Mouse (Mus musculus): ENCODE results near the gene Zfp64. TPM values are rescaled to one million over a fixed set of nuclear protein-coding genes. Genes with fewer than 3 reads are reported as not detected.
"Not testable (repeated sequence)": the region's sequence is repeated elsewhere in the genome, so short reads cannot be mapped to it uniquely, and the experiment has no call there.

The Zfp64 gene
- total RNA-seq, 2 experiments from 2014 or later, result 12.2 to 13.3 TPM

- DNase-seq, result no peak
These were observed 63.3 kb downstream of the Zfp64 start for GRCm38 (mm10) chr2:168892057-168892456.

GRCm38 (mm10) chr2:168884641-168885040 is 70.7 kb downstream of the Zfp64 start:
- no peak for DNase-seq

- DNase-seq, result no peak
These were observed 72.4 kb downstream of the Zfp64 start for GRCm38 (mm10) chr2:168882997-168883396.

- no peak for DNase-seq
These were observed 73.5 kb downstream of the Zfp64 start for GRCm38 (mm10) chr2:168881927-168882326.

GRCm38 (mm10) chr2:168879573-168879972 is 75.8 kb downstream of the Zfp64 start:
- DNase-seq, result no peak

- no peak for DNase-seq
These were observed 76.7 kb downstream of the Zfp64 start for GRCm38 (mm10) chr2:168878708-168879107.

GRCm38 (mm10) chr2:168878158-168878557 is 77.2 kb downstream of the Zfp64 start:
- no peak for DNase-seq

GRCm38 (mm10) chr2:168876631-168877030 is 78.8 kb downstream of the Zfp64 start:
- no peak for DNase-seq

- no peak for DNase-seq
These were observed 80.9 kb downstream of the Zfp64 start for GRCm38 (mm10) chr2:168874498-168874897.

GRCm38 (mm10) chr2:168871767-168872511 is 83.4 kb downstream of the Zfp64 start:
- DNase-seq, result no peak

GRCm38 (mm10) chr2:168870480-168870879 is 84.9 kb downstream of the Zfp64 start:
- DNase-seq, result peak; percentile 30

- DNase-seq, result no peak
These were observed 88.4 kb downstream of the Zfp64 start for GRCm38 (mm10) chr2:168866942-168867341.

GRCm38 (mm10) chr2:168866436-168866835 is 89.0 kb downstream of the Zfp64 start:
- no peak for DNase-seq

- DNase-seq, result no peak
These were observed 90.5 kb downstream of the Zfp64 start for GRCm38 (mm10) chr2:168864905-168865304.

- DNase-seq, result no peak
These were observed 92.7 kb downstream of the Zfp64 start for GRCm38 (mm10) chr2:168862694-168863093.

- no peak for DNase-seq
These were observed 94.3 kb downstream of the Zfp64 start for GRCm38 (mm10) chr2:168860922-168861740.

- no peak for DNase-seq
These were observed 95.2 kb downstream of the Zfp64 start for GRCm38 (mm10) chr2:168860032-168860691.

- no peak for DNase-seq
These were observed 98.7 kb downstream of the Zfp64 start for GRCm38 (mm10) chr2:168856638-168857037.

- DNase-seq, result no peak
These were observed 100.6 kb downstream of the Zfp64 start for GRCm38 (mm10) chr2:168854777-168855176.

GRCm38 (mm10) chr2:168853869-168854268 is 101.5 kb downstream of the Zfp64 start:
- DNase-seq, result not testable (repeated sequence)

GRCm38 (mm10) chr2:168851545-168851944 is 103.8 kb downstream of the Zfp64 start:
- no peak for DNase-seq

GRCm38 (mm10) chr2:168848553-168848952 is 106.8 kb downstream of the Zfp64 start:
- no peak for DNase-seq

GRCm38 (mm10) chr2:168846180-168846720 is 109.1 kb downstream of the Zfp64 start:
- no peak for DNase-seq
